Mouse (Mus musculus) telencephalon, adult 2 months (tissue): ENCODE measurements around the gene Nbas.
A peak's percentile ranks its signal among the peaks of the same experiment; 100 is the strongest.

ENCODE experiments used
- DNase-seq: peaks from one replicate; pipeline ENCODE4 v3.0.0-alpha.2; 2011; ENCODE audit warnings: low read depth, low spot score

Gene Nbas

GRCm38 (mm10) chr12:13532731-13533365 is 263.9 kb downstream of the Nbas start:
- no peak for DNase-seq

DNA sequence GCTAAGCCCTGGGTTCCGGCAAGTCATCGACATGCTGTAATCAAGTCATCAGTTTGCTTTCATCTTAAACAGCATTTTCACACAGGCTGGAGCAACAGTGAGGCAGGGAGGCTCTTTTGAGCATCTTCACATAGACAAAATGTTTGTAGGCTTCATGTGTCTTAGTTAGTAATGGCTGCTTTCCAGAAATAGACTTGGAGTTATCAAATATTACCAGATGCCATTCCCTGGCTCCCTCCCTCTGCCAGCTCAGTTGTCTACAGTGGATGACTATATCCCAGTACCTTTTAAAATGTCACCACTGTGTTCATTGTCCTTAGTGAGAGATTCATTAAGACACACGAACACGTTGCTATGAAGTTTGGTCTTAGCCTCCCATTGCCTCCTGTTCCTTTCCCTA is 270.2 kb downstream of the Nbas start:
- no peak for DNase-seq

DNA sequence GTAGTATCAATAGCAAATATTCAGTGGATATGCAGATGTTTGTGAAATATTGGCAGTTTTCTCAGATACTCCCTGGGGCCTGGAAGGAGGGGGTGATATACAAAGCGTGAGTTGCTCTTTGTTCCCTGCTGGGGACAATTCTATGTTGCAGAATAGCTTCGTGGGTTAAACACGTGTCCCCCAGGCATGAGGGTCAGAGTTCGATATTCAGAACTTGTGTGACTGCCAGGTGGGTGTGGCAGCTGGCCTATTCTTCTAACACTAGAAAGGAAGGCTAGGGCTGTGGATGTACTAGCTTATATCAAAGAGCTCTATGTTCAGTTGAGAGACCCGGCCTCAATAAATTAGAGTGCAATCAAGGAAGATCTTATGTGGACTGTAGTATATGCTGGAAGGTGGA is 274.9 kb downstream of the Nbas start:
- no peak for DNase-seq

- no peak for DNase-seq
These were observed 294.8 kb downstream of the Nbas start for GRCm38 (mm10) chr12:13563646-13564289.

- DNase-seq = no peak
These were observed 295.4 kb downstream of the Nbas start for GRCm38 (mm10) chr12:13564330-13564729.

- no peak for DNase-seq
These were observed 297.5 kb downstream of the Nbas start for GRCm38 (mm10) chr12:13566421-13566820.

DNA sequence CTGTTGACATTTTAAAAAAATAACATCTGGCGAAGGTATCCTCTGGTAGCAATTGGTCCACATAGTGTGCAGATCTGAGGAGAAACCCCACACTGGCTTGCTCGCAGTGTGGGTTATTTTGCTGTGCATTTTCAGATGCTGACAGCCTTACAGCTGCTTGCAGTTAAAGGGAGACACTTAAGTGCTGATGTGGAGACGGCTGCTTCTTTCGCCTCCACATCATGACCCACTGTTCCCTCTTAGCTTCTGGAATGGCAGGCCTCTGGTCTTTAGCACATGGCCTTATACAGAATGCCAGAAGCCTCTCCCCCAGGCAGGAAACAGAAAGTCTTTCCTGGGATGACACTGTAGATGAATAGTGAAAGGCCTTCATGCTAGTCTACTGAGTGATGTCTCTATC is 306.2 kb downstream of the Nbas start:
- no peak for DNase-seq

DNA sequence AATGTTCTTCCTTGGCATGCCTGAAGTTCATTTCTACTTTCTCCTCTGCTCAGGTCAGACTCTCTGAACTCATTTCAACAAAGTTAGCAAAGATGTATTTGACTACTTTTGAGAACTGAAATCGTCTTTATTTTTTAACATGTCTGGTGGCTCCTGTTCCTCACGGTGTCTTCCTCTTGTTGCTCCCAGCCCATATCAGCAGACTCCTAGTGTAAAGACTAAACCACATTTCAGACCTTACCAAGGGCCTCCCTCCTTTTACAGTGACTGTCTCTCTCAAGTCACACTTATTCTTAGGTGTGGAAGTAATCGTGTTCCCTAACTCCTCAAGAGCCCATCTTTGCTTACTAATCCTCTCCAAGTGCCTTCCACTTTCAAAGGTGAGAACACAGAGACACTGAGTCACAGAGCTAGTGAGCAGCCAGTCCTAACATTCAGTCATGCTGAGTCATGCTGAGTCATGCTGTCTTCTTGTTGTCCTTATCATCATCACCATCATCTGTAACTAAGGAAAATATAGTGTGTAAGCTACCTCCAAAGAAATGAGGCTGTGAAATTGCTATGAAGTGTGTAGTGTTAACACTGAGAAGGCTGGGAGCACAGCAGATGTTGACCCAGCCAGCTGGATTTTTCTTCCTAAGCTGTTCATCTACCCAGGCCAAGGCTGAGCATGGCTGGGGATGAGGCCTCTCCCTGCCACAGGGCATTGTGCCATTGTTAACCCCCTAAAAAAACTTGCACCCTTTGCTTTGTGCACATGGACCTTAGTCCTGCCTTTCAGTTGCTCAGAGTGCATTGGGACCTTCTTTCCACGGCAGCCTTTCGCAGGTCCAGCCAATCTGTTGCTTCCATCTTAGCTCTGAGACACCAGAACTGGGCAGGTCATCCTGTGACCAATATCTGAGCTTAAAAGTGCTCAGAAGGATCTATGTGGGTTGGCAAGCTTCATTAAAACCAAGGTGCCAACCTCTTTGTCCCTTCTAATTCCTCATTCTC is 307.0 kb downstream of the Nbas start:
- peak; percentile 42 for DNase-seq

- no peak for DNase-seq
These were observed 307.8 kb downstream of the Nbas start for GRCm38 (mm10) chr12:13576761-13577160.

- no peak for DNase-seq
These were observed 311.9 kb downstream of the Nbas start for GRCm38 (mm10) chr12:13580796-13581195.

GRCm38 (mm10) chr12:13583386-13583785 is 314.5 kb downstream of the Nbas start:
- no peak for DNase-seq

- DNase-seq = no peak
These were observed 316.7 kb downstream of the Nbas start for GRCm38 (mm10) chr12:13585527-13586156.

GRCm38 (mm10) chr12:13587675-13588074 is 318.7 kb downstream of the Nbas start:
- DNase-seq = no peak

- no peak for DNase-seq
These were observed 320.1 kb downstream of the Nbas start for GRCm38 (mm10) chr12:13589021-13589420.

GRCm38 (mm10) chr12:13594746-13595469 is 326.0 kb downstream of the Nbas start:
- no peak for DNase-seq

DNA sequence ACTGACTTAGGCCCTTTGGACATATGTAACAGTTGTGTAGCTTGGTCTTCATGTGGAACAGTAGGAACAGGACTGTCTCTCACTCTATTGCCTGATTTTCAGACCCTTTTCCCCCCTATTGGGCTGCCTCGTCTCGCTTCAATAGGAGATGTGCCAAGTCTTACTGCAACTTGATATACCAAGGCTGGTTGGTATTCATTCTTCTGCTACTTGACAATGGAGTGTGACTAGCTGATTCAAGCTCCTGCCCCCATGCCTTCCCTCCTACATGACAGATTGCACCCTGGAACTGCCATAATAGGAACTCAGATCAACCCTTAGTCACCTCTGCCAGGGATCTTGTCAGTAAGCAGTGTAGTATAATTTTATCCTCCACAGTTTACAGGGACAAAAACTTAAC is 328.1 kb downstream of the Nbas start:
- DNase-seq = peak; percentile 41

DNA sequence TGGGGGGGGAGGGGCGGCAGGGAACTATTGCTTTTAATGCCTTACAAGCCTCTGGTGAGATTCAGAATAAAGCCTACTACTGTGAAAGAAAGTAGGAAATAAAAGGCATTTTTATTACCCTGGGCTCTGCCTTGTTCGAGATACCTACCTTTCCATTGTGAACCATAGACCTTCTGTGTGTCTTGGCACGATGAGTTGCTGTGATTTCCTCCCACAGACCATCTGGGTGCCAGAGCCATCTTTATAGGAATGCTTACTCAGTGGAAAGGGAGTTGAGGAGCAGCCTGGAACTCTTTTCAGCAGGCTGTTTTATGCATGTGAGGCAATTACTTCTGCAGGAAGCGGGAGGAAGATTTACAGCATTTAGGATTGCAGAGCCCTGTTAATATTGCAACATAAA is 329.6 kb downstream of the Nbas start:
- peak; percentile 91 for DNase-seq

DNA sequence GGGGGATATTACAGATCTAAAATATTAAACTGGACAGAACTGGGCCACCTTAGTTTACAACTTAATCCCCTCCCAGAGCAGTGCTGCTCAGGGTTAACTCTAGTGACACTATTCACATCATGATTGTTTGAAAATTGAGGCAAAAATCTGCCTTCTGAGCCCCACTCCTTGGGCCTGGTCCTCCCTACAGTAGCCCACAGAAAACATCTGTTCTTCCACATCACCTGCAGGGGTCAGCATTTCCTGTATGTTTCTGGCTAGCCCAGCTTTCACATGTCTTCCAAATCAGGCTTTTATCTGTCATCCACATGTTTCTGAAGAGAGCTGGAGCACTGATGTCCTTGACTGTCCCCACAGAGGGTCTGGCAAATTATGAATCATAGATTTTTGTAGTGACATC is 333.5 kb downstream of the Nbas start:
- no peak for DNase-seq

DNA sequence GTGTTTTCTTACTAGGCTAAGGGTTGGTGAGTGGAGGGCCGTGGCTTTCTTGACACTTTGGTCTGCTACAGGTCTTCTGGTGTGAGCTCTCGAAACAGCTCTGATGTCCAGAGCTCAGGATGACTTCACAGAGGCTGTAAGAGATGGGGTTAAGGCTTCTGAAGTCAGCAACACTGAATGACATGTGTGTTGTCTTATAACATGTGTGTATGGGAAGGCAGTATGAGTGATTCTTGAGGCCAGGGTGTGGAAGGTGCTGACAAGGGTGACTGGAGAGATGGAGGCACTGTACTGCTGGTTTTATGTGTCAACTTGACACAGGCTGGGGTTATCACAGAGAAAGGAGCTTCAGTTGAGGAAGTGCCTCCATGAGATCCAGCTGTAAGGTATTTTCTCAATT is 338.1 kb downstream of the Nbas start:
- DNase-seq = no peak

GRCm38 (mm10) chr12:13609027-13609426 is 340.1 kb downstream of the Nbas start:
- no peak for DNase-seq

- DNase-seq = no peak
These were observed 344.1 kb downstream of the Nbas start for GRCm38 (mm10) chr12:13613041-13613440.
